Comparison of ENCODE assay signal across 12 mouse cellular contexts in genomic region chr5:112526936-112527335, GRCm38 (mm10). TPM values are rescaled to one million over a fixed set of nuclear protein-coding genes. Genes with fewer than 3 reads are reported as not detected.
DNase-seq lines count a peak whose midpoint lies in the region; ATAC-seq and TF ChIP-seq lines count a peak whose summit lies in the region.
"Had no signal": no experiment of that assay in that cellular context is flagged by ENCODE, and none has a peak within 500 bp of the region (broad histone marks: within the 10 kb centered on the region; RNA-seq: fewer than 3 reads in every experiment).

No protein-coding gene starts in this region.

- H3K36me3 ChIP-seq in forebrain, embryonic 14.5 days (ENCODE audit: control insufficient read depth, insufficient read depth, low read length) = no peaks in the 10 kb centered on the region
- no peaks in the 10 kb centered on the region for H3K36me3 ChIP-seq in forebrain, embryonic 10.5 days (replicated peaks)
- H3K36me3 ChIP-seq: G1E; limb, embryonic 13.5 days; lung, embryonic 15.5 days had no signal

- WGBS in forebrain, embryonic 14.5 days = 48% methylated on average over 19 of the region's 19 CpGs
- whole genome bisulfite sequencing in forebrain, embryonic 10.5 days = 88% methylated on average over 19 of the region's 19 CpGs

- TF ChIP-seq CTCF in layer of hippocampus, adult 2 months (conservative IDR thresholded peaks at IDR 0.05) = no peak

- no peak overlapping the region for H3K4me3 ChIP-seq in forebrain, embryonic 14.5 days (ENCODE audit: low read depth, low read length)
- H3K4me3 ChIP-seq in forebrain, embryonic 10.5 days = no peak overlapping the region
- H3K4me3 ChIP-seq in layer of hippocampus, adult 2 months = no peak overlapping the region; the same call in 1 of the 2 replicates
- H3K4me3 ChIP-seq: limb, embryonic 13.5 days; lung, embryonic 15.5 days had no signal

- no peak overlapping the region for H3K9ac ChIP-seq in forebrain, embryonic 14.5 days (ENCODE audit: low read length)
- H3K9ac ChIP-seq: limb, embryonic 13.5 days; lung, embryonic 15.5 days had no signal

- H3K4me2 ChIP-seq in forebrain, embryonic 14.5 days (ENCODE audit: low read length) = no peak overlapping the region
- H3K4me2 ChIP-seq: limb, embryonic 13.5 days; lung, embryonic 15.5 days had no signal

- H3K27ac ChIP-seq in forebrain, embryonic 14.5 days (ENCODE audit: low read depth, low read length) = peak overlapping the region; percentile 65; the same call in 1 of the 2 replicates
- no peak overlapping the region for H3K27ac ChIP-seq in forebrain, embryonic 10.5 days
- H3K27ac ChIP-seq in layer of hippocampus, adult 2 months = peak overlapping the region; percentile 89
- H3K27ac ChIP-seq: limb, embryonic 13.5 days; lung, embryonic 15.5 days had no signal

- DNase-seq in forebrain, embryonic 14.5 days (ENCODE audit: low spot score) = peak; percentile 72
- no peak for DNase-seq in forebrain, embryonic 10.5 days (ENCODE audit: extremely low spot score, low spot score)
- peak; percentile 51 for DNase-seq in right cerebral cortex, postnatal 25 days
- DNase-seq in right cerebral cortex, postnatal 14 days = no peak
- peak; percentile 77 to 82 for DNase-seq in layer of hippocampus, adult 2 months (ENCODE audit: low spot score in 2 of 2)
- DNase-seq in right cerebral cortex, postnatal 4 days = peak; percentile 49
- DNase-seq in spleen, postnatal 4 days (ENCODE audit: low spot score in 2 of 2) = no peak
- DNase-seq in heart, adult 18-20 months = no peak

- no peaks in the 10 kb centered on the region for H3K27me3 ChIP-seq in forebrain, embryonic 14.5 days (replicated peaks; ENCODE audit: control insufficient read depth, insufficient read depth, low read length)
- H3K27me3 ChIP-seq in forebrain, embryonic 10.5 days (ENCODE audit: poor library complexity, severe bottlenecking) = peaks cover 77% of the 10 kb centered on the region
- H3K27me3 ChIP-seq: lung, embryonic 15.5 days had no signal

- H3K9me3 ChIP-seq in forebrain, embryonic 14.5 days (replicated peaks; ENCODE audit: control insufficient read depth, low read length) = no peaks in the 10 kb centered on the region
- H3K9me3 ChIP-seq in forebrain, embryonic 10.5 days = no peaks in the 10 kb centered on the region
- H3K9me3 ChIP-seq: limb, embryonic 13.5 days; lung, embryonic 15.5 days had no signal

- ATAC-seq in forebrain, embryonic 14.5 days = peak; percentile 49; the same call in 1 of the 2 replicates
- ATAC-seq: activated CD4-positive, CD25-positive, alpha-beta regulatory T cell, adult 4 months had no signal

- H3K4me1 ChIP-seq in forebrain, embryonic 14.5 days (ENCODE audit: control insufficient read depth, insufficient read depth, low read length) = peaks cover 14% of the 10 kb centered on the region
- peaks cover 61% of the 10 kb centered on the region for H3K4me1 ChIP-seq in forebrain, embryonic 10.5 days

RNA-seq across cellular contexts. Expression of gene Sez6l, which starts 50.0 kb away (rescaled TPM):
- 22.1 and 27.9 TPM in 2 replicates for polyA plus RNA-seq in forebrain, embryonic 14.5 days (2014; fragmentation: Nextera tagmentation; extraction: Ambion mirVana)
- polyA plus RNA-seq in forebrain, embryonic 10.5 days (2016; fragmentation: Nextera tagmentation; extraction: Ambion mirVana) = 0.65 and 1.4 TPM in 2 replicates
- total RNA-seq in layer of hippocampus, adult 2 months (2021) = 100 to 1,000 TPM; 233 to 235 TPM
- total RNA-seq in heart, adult 18-20 months (2021) = under 1 TPM; 0.05 to 0.10 TPM
- polyA plus RNA-seq: activated CD4-positive, CD25-positive, alpha-beta regulatory T cell, adult 4 months; G1E had no signal

Comparison
In these comparisons a context has a peak if more than half of its experiments do, and no peak if none do; other contexts are left out.
1. DNase-seq: peak in forebrain, embryonic 14.5 days (single experiment), right cerebral cortex, postnatal 25 days (single experiment), layer of hippocampus, adult 2 months (2 of 2) and right cerebral cortex, postnatal 4 days (single experiment); none in forebrain, embryonic 10.5 days (single experiment), right cerebral cortex, postnatal 14 days (single experiment), spleen, postnatal 4 days (0 of 2) and heart, adult 18-20 months (0 of 2).
2. RNA of gene Sez6l, which starts 50.0 kb away (total RNA-seq): 233 to 235 TPM in layer of hippocampus, adult 2 months; 0.05 to 0.10 TPM in heart, adult 18-20 months; every median in the first group is over 100 times any median in the second.